Mouse (Mus musculus): Measurements from ENCODE around the gene Gars. TPM values are rescaled to one million over a fixed set of nuclear protein-coding genes. Genes with fewer than 3 reads are reported as not detected.

Gars gene
- total RNA-seq, 1 experiment from 2014 or later, result 119 TPM

Other genes with a start within 250 kb of the Gars start
- gene Znrf2, start 221.1 kb upstream of the Gars start, total RNA-seq (2017), result 54.6 and 55.4 TPM in 2 replicates
- 5.8 and 9.1 TPM in 2 replicates for gene Nod1, start 65.4 kb upstream of the Gars start, total RNA-seq (2017)
- 24.8 and 52.7 TPM in 2 replicates for gene Ggct, start 45.1 kb upstream of the Gars start, total RNA-seq (2017)
- not detected in 2 replicates for gene Crhr2, start 95.0 kb downstream of the Gars start, total RNA-seq (2017)
- gene Inmt, start 137.0 kb downstream of the Gars start, total RNA-seq (2017), result not detected in 2 replicates
- 10.2 and 14.9 TPM in 2 replicates for gene Mindy4, start 165.4 kb downstream of the Gars start, total RNA-seq (2017)